Mouse (Mus musculus): ENCODE results near the gene Fxyd4. TPM values are rescaled to one million over a fixed set of nuclear protein-coding genes. Genes with fewer than 3 reads are reported as not detected.
A peak's percentile ranks its signal among the peaks of the same experiment; 100 is the strongest.

Gene Fxyd4
- polyA plus RNA-seq, 1 experiment from 2014 or later: 0.73 TPM

DNA sequence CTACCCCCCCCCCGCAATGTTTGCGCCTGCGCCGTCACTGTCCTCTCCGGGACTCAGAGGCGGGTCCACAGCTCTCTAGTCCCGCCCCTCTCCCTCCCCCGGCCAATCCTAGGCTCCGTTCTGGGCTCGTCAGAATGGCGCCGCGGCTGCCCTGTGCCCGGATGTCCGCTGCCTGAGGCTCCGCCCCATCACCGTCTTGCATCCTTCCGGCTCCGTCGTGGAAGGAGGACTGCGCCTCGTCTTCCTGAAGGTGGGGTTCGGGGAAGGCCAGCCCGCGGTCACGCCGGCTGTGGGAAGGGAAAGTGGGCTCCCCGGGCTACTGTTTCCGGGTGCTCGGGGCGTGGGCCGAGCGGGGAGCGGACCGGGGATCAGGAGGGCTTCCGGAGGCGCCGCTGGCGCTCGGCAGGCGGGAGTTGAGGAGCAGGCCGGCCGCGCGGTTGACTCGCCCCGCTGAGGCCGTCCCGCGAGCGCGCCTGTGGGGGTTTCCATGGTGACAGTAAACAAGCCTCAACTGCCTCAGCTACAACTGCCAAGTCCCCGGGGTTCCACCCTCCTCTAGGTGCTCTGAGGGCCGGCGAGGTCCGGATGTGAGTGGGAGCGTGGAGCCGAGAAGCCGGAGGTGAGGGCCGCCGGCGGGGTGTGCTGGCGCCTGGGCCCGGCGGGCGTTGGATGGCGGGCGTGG is 30.8 kb downstream of the Fxyd4 start:
- peak; percentile 97 for ATAC-seq (ENCODE audit: insufficient number of reproducible peaks, insufficient read depth, low FRiP score, low read depth)
- Histone ChIP-seq H3K4me1 (ENCODE audit: control insufficient read depth in 2 of 2, insufficient read depth in 2 of 2, low read length in 2 of 2) (peaks cover 8 to 32% of the 10 kb centered on the region in 2 experiments), H3K9ac (ENCODE audit: low read length) (peak overlapping the region; percentile 99), H3K27ac (replicated peaks in 1 of 2; ENCODE audit: control insufficient read depth in 1 of 2, insufficient read depth in 1 of 2, low read depth in 2 of 2, low read length in 2 of 2) (peak overlapping the region; percentile 90 to 97), H3K4me2 (ENCODE audit: low read length) (peak overlapping the region; percentile 85), H3K27me3 (ENCODE audit: control insufficient read depth, insufficient read depth, low read length) (no peaks in the 10 kb centered on the region), H3K4me3 (ENCODE audit: control insufficient read depth in 1 of 2, insufficient read depth in 1 of 2, low read depth in 1 of 2, low read length in 2 of 2) (peak overlapping the region; percentile 85 to 99), H3K9me3 (ENCODE audit: control insufficient read depth, low read length) (no peaks in the 10 kb centered on the region), H3K36me3 (ENCODE audit: control insufficient read depth, insufficient read depth, low read length) (no peaks in the 10 kb centered on the region)
- under 1% methylated on average over 64 of the region's 68 CpGs for WGBS

DNA sequence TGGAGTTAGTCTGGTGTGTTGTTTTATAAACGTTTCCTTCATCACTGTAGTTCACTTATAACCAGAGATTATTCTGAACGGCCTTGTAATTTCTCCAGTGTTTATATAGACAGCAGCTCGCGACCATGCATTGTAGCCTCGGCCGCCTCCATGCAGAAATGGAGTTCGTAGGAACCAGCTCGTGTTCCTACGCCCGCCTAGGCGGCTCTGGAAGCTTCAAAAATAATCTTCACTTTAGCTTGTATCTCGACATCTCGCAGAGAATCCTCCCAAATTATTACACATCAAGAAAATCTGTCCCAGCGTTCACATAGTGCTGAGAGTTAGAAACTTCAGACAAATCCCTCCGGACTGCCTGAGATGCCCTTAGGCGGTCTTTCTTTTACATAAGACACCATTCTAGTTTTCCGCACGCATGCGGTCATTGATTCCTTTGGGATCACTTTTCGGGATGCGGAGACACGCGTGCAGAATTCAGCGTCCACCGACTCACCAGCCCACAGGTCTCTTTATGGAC is 31.4 kb downstream of the Fxyd4 start:
- H3K9ac ChIP-seq (ENCODE audit: low read length): peak overlapping the region; percentile 85
- H3K27ac ChIP-seq (replicated peaks in 1 of 2; ENCODE audit: control insufficient read depth in 1 of 2, insufficient read depth in 1 of 2, low read depth in 2 of 2, low read length in 2 of 2): peak overlapping the region; percentile 91 to 94
- WGBS: under 1% methylated on average over 25 of the region's 25 CpGs
- no peaks in the 10 kb centered on the region for H3K9me3 ChIP-seq (ENCODE audit: control insufficient read depth, low read length)
- H3K4me3 ChIP-seq (ENCODE audit: control insufficient read depth in 1 of 2, insufficient read depth in 1 of 2, low read depth in 1 of 2, low read length in 2 of 2): peak overlapping the region; percentile 83 to 99
- peak overlapping the region; percentile 71 for H3K4me2 ChIP-seq (ENCODE audit: low read length)
- no peaks in the 10 kb centered on the region for H3K27me3 ChIP-seq (ENCODE audit: control insufficient read depth, insufficient read depth, low read length)
- no peaks in the 10 kb centered on the region for H3K36me3 ChIP-seq (ENCODE audit: control insufficient read depth, insufficient read depth, low read length)
- peaks cover 8 to 29% of the 10 kb centered on the region in 2 experiments for H3K4me1 ChIP-seq (ENCODE audit: control insufficient read depth in 2 of 2, insufficient read depth in 2 of 2, low read length in 2 of 2)
- ATAC-seq (ENCODE audit: insufficient number of reproducible peaks, insufficient read depth, low FRiP score, low read depth): no peak

DNA sequence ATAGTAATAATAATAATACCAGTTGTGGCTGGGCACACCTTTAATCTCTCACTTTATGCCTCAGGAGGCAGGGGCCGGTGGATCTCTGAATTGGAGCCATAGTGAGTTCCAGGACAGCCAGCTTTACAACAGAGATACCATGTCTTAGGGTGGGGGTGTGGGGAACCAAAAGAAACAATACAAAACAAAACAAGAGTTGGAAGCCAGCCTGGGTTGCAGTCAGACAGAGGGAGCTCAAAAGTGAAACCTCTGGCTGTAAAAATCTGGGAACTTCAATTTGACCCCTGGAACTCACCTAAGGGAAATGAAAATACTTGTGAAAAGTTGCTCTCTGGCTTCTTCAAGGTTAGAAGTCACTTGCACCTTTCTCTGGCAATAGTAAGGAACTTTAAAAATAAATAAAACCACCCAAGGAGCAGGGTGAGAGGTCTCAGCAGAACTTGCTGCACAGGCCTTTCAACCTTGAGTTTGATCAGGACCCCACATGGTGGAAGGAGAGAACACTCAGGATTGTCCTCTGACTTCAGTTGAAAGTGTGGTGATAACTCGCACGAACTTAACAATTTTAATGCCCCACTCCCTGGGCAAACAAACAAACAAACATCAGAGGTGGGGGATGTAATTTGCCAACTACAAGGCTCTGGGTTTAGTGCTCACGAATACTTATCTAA is 32.1 kb downstream of the Fxyd4 start:
- WGBS: 17% methylated on average over 4 of the region's 4 CpGs
- H3K4me1 ChIP-seq (ENCODE audit: control insufficient read depth in 2 of 2, insufficient read depth in 2 of 2, low read length in 2 of 2): peaks cover 8 to 24% of the 10 kb centered on the region in 2 experiments
- no peaks in the 10 kb centered on the region for H3K9me3 ChIP-seq (ENCODE audit: control insufficient read depth, low read length)
- peak overlapping the region; percentile 71 for H3K4me2 ChIP-seq (ENCODE audit: low read length)
- H3K27me3 ChIP-seq (ENCODE audit: control insufficient read depth, insufficient read depth, low read length): no peaks in the 10 kb centered on the region
- no peaks in the 10 kb centered on the region for H3K36me3 ChIP-seq (ENCODE audit: control insufficient read depth, insufficient read depth, low read length)
- H3K4me3 ChIP-seq (ENCODE audit: control insufficient read depth in 1 of 2, insufficient read depth in 1 of 2, low read depth in 1 of 2, low read length in 2 of 2): peak overlapping the region; percentile 6 to 99; a peak in 2 of 4 replicates
- no peak for ATAC-seq (ENCODE audit: insufficient number of reproducible peaks, insufficient read depth, low FRiP score, low read depth)
- peak overlapping the region; percentile 91 to 94 for H3K27ac ChIP-seq (replicated peaks in 1 of 2; ENCODE audit: control insufficient read depth in 1 of 2, insufficient read depth in 1 of 2, low read depth in 2 of 2, low read length in 2 of 2)
- H3K9ac ChIP-seq (ENCODE audit: low read length): peak overlapping the region; percentile 85

DNA sequence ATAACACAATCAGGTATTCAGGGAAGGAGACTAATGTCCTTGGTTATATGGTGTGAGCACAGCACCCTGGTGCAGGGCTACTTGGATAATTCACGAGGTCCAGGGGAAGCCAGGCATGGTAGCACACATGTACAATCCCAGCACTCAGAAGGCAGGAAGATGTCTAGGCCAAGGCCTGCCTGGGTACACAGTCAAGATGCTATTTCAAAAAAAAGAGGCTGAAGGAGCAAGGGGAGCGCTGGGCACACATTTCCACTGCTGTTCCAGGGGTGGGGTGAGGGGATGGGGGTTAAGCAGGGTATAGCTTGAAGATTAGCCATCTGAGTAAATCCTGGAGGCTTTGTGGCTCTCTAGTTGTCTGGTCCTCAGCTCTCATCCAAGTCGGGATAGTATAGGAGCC is 33.7 kb downstream of the Fxyd4 start:
- Histone ChIP-seq H3K9ac (ENCODE audit: low read length) (no peak overlapping the region), H3K27ac (replicated peaks in 1 of 2; ENCODE audit: control insufficient read depth in 1 of 2, insufficient read depth in 1 of 2, low read depth in 2 of 2, low read length in 2 of 2) (no peak overlapping the region), H3K9me3 (ENCODE audit: control insufficient read depth, low read length) (no peaks in the 10 kb centered on the region), H3K27me3 (ENCODE audit: control insufficient read depth, insufficient read depth, low read length) (no peaks in the 10 kb centered on the region), H3K4me1 (ENCODE audit: control insufficient read depth in 2 of 2, insufficient read depth in 2 of 2, low read length in 2 of 2) (peaks cover 5 to 12% of the 10 kb centered on the region in 2 experiments), H3K4me3 (ENCODE audit: control insufficient read depth in 1 of 2, insufficient read depth in 1 of 2, low read depth in 1 of 2, low read length in 2 of 2) (no peak overlapping the region), H3K4me2 (ENCODE audit: low read length) (no peak overlapping the region), H3K36me3 (ENCODE audit: control insufficient read depth, insufficient read depth, low read length) (no peaks in the 10 kb centered on the region)
- no peak for ATAC-seq (ENCODE audit: insufficient number of reproducible peaks, insufficient read depth, low FRiP score, low read depth)
- 73% methylated on average over 3 of the region's 3 CpGs for WGBS

DNA sequence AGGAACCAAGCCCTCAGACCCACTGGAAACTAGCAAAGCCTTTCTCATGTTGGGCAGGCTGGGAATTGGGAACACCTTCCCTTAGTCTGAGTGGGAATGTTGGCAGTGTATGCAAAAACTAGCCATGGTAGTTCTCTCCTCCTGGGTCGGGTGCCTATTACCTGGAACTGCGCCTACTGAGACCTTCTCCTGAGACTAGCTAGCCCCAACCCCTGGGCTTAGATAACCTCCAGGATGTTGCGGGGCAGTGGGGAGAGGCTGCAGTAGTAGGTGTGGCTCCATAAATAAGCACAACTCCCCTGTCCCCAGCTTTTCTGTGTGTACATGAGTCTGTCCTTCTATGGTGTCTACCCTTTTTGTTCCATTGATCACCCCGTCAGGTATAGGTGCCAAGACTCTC is 34.9 kb downstream of the Fxyd4 start:
- no peaks in the 10 kb centered on the region for H3K27me3 ChIP-seq (ENCODE audit: control insufficient read depth, insufficient read depth, low read length)
- H3K4me1 ChIP-seq (ENCODE audit: control insufficient read depth in 2 of 2, insufficient read depth in 2 of 2, low read length in 2 of 2): peaks cover 5 to 7% of the 10 kb centered on the region in 2 experiments
- H3K27ac ChIP-seq (replicated peaks in 1 of 2; ENCODE audit: control insufficient read depth in 1 of 2, insufficient read depth in 1 of 2, low read depth in 2 of 2, low read length in 2 of 2): no peak overlapping the region
- no peak for ATAC-seq (ENCODE audit: insufficient number of reproducible peaks, insufficient read depth, low FRiP score, low read depth)
- no peak overlapping the region for H3K9ac ChIP-seq (ENCODE audit: low read length)
- WGBS: 73% methylated on average over 4 of the region's 4 CpGs
- no peaks in the 10 kb centered on the region for H3K9me3 ChIP-seq (ENCODE audit: control insufficient read depth, low read length)
- H3K4me2 ChIP-seq (ENCODE audit: low read length): no peak overlapping the region
- H3K36me3 ChIP-seq (ENCODE audit: control insufficient read depth, insufficient read depth, low read length): no peaks in the 10 kb centered on the region
- no peak overlapping the region for H3K4me3 ChIP-seq (ENCODE audit: control insufficient read depth in 1 of 2, insufficient read depth in 1 of 2, low read depth in 1 of 2, low read length in 2 of 2)

DNA sequence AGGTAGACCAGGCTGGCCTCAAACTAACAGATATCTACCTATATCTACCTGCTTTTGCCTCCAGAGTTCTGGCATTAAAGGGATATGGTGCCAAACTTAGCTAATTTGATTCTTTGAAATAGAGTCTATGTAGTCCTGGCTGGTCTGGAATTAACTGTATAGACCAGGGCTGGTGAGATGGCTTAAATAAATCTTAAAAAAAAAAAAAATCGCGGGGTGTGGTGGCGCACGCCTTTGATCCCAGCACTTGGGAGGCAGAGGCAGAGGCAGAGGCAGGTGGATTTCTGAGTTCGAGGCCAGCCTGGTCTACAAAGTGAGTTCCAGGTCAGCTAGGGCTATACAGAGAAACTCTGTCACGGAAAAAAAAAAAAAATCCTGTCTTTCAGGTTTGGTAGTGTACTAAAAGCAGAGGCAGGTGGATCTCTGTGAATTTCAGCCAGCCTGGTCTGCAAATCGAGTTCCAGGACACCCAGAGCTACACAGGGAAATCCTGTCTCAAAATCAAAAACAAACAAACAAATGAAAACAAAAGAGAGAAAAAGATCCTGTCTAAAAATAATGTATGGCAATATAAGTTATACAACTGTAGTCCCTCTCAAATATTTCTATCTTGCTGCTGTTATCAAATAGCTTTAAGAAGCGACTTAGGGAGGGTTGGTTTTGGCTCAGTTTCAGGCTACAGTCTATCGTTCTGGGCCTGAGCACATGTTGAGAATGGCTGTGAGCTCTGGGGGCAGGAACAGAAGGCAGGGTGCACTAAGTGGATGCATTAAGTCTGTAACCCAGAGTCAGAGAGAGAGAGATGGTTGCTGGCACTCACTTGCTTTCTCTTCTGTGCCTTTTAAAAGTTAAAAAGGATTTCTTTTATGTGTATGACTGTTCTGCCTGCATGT is 35.7 kb downstream of the Fxyd4 start:
- H3K27ac ChIP-seq (replicated peaks in 1 of 2; ENCODE audit: control insufficient read depth in 1 of 2, insufficient read depth in 1 of 2, low read depth in 2 of 2, low read length in 2 of 2): no peak overlapping the region
- no peak overlapping the region for H3K4me2 ChIP-seq (ENCODE audit: low read length)
- no peaks in the 10 kb centered on the region for H3K27me3 ChIP-seq (ENCODE audit: control insufficient read depth, insufficient read depth, low read length)
- no peak overlapping the region for H3K4me3 ChIP-seq (ENCODE audit: control insufficient read depth in 1 of 2, insufficient read depth in 1 of 2, low read depth in 1 of 2, low read length in 2 of 2)
- WGBS: 63% methylated on average over 9 of the region's 9 CpGs
- peak overlapping the region; percentile 16; the same call in 1 of the 2 replicates for H3K9ac ChIP-seq (ENCODE audit: low read length)
- H3K36me3 ChIP-seq (ENCODE audit: control insufficient read depth, insufficient read depth, low read length): no peaks in the 10 kb centered on the region
- no peaks in the 10 kb centered on the region for H3K9me3 ChIP-seq (ENCODE audit: control insufficient read depth, low read length)
- ATAC-seq (ENCODE audit: insufficient number of reproducible peaks, insufficient read depth, low FRiP score, low read depth): no peak
- H3K4me1 ChIP-seq (ENCODE audit: control insufficient read depth in 2 of 2, insufficient read depth in 2 of 2, low read length in 2 of 2): peaks cover 5 to 7% of the 10 kb centered on the region in 2 experiments
